Mouse (Mus musculus) heart, postnatal 10 days (tissue): ENCODE measurements at regions not wholly inside any gene's neighbourhood (a gene's known extent, or its start where the extent isn't known, plus 50 kb on each side); places are given as distances from the start of the nearest gene placed in this dataset.
"Not testable (repeated sequence)": the region's sequence is repeated elsewhere in the genome, so short reads cannot be mapped to it uniquely, and the experiment has no call there.

Experiments
- DNase-seq, 2 experiments: peaks; one replicate each; pipeline ENCODE4 v3.0.0; 2021
- intact Hi-C: fragments of 180-260 bp; cut with DNase I; formaldehyde crosslinking; loops from one replicate; pipeline ENCODE4 v1.15.1; 2025

- intact Hi-C loops: no loop called here
- no peak for DNase-seq
Observed at GRCm38 (mm10) chr3:46771805-46772204, 323.8 kb upstream of the Pabpc4l start.

- intact Hi-C loops: no loop called here
- no peak for DNase-seq
Observed at GRCm38 (mm10) chr3:46764939-46765338, 316.9 kb upstream of the Pabpc4l start.

- DNase-seq: no peak
- intact Hi-C loops: no loop called here
Observed at GRCm38 (mm10) chr3:46758500-46758899, 310.5 kb upstream of the Pabpc4l start.

GRCm38 (mm10) chr3:46727679-46728078 is 279.7 kb upstream of the Pabpc4l start:
- no peak for DNase-seq
- intact Hi-C loops: no loop called here

GRCm38 (mm10) chr3:46701649-46702048 is 253.6 kb upstream of the Pabpc4l start:
- DNase-seq: peak; percentile 38 to 40

GRCm38 (mm10) chr3:46687680-46688420 is 239.8 kb upstream of the Pabpc4l start:
- intact Hi-C loops, DNase-seq: not testable (repeated sequence)

More at GRCm38 (mm10) chr3:46701649-46702048, 253.6 kb upstream of the Pabpc4l start:
- intact Hi-C loops: no loop called here
